Mouse (Mus musculus) spleen, embryonic (tissue): ENCODE measurements around the gene Rflnb.
"Not testable (repeated sequence)": the region's sequence is repeated elsewhere in the genome, so short reads cannot be mapped to it uniquely, and the experiment has no call there.

Source experiments
- CTCF ChIA-PET: fragments of 350-600 bp; sonication (Branson Sonifier 250); formaldehyde crosslinking; loops from one replicate; lab custom pipeline; 2022; lab: Charles Lee

Rflnb gene

DNA sequence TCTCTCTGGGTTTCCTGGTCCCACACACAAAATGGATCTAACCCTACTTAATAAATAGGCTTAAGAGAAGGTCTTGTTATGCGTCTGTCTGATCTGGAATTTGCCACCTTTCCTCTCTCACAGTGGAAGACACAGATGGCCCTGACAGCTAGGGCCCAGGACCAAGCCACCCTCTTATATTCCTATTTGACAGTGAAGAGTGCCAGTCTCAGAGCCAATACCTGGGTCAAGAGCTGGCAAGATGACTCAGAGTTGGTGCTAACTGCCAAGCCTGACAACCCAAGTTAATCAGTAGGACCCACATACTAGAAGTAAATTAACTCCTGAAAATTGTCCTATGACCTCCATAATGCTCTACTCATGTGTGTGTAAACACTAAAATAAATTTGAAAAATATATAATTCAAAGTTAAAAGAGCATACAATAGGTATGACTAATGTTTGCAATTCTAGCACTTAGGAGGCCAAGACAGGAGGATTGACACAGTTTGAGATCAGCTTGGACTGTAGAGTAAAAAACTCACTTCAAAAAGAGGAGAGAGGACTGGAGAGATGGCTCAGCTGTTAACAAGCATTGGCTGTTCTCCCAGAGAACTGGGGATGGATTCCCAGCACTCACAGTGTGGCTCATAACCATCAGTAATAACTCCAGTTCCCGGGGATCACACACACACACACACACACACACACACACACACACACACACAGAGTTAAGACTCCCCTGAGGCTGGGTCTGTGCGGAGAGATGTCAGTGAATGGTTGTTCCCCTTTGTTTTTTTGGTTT lies 11.9 kb upstream of the Rflnb start:
- CTCF ChIA-PET = interaction anchor here (0.5 kb wide), 2 partner anchors 72 to 74 kb away, joined by 3 to 5 read pairs; no protein-coding TSS in a partner anchor

DNA sequence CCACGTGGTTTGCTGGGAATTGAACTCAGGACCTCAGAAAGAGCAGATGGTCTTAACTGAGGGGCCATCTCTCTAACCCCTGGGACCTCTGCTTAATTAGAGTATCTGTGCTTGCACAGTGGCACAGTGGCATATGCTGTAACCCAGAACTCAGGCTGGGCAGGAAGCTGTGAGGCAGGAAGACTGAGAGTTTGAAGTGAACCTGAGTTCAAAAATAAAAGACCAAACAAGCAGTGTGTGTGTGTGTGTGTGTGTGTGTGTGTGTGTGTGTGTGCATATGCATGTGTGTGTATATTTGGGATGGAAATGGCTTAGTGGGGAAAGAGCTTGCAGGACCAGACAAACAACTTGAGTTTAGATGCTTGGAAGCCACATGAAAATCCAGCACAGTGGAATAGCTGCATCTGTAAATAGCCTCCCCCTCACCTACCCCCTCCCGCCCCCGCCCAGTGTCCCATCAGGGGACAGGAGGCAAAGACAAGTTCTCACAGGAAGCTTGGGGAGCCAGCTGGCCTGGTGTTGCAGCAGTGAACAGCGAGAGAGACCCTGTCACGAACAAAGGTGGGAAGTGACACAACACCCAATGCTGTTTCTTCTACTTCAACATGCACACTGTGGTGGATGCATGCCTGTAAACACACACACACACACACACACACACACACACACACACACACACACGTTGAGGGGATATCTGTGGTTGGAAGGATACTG lies 10.2 kb upstream of the Rflnb start:
- CTCF ChIA-PET = interaction anchor here (0.6 to 0.8 kb wide), 5 partner anchors 8 to 223 kb away, joined by 3 to 6 read pairs (median 3); no protein-coding TSS in a partner anchor

DNA sequence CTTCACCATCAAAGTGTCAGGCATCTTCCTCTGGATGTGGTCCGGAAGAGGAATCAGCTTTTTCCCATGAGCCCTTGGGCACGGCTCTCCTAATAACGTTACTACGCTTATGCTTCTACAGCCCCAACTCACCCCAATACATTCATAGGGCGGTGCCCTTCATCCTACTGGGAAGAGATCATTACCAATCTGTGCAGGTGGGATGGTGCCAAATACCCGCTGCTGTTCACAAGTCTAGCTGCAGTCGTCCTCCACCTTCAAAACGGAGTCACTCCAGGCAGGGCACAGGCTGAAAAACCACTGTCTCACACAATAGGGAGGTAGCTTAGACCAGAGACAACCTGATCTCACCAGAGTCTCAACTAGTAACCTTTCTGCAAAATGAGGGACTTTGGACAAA lies 7.6 kb upstream of the Rflnb start:
- CTCF ChIA-PET = interaction anchor here (0.7 kb wide), 1 partner anchor 287 kb away, joined by 3 read pairs; no protein-coding TSS in a partner anchor

DNA sequence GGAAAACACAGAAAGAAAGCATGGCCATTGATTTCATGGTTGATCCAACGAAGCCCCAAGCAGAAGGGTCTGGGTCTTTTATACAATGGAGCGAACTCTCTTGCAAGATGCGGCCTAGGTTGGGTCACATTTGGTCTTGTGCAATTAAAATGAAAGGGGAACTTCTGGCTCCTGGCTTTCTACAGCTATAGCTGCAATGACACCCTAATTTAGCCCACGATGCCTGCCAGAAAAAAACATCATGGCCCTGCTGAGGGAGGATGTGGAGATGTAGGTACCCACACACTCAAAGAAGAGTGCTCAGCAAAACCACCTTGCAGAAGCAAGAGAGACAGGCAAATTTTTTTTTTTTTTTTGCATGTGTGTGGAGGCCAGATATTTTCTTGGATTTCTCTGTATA lies 6.3 kb upstream of the Rflnb start:
- CTCF ChIA-PET = no interaction called here

DNA sequence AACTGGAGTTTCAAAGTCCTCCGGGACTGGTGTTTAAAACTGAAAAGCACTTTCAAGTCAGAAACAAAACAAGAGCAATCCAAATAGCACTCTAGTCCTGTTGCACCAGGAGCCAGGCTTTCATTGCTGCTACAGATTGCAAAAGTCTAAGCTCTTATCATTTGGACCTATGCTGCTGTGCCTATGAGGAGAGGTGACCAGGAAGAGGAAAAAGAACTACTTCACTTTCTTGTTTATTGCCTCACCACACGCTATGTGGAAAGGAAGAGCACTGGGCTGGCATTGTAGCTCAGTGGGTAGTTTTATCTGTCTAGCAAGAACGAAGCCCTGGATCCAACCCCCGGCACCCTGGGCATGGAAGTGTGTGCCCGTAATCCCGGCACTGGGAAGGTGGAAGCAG lies 5.8 kb upstream of the Rflnb start:
- CTCF ChIA-PET = no interaction called here

DNA sequence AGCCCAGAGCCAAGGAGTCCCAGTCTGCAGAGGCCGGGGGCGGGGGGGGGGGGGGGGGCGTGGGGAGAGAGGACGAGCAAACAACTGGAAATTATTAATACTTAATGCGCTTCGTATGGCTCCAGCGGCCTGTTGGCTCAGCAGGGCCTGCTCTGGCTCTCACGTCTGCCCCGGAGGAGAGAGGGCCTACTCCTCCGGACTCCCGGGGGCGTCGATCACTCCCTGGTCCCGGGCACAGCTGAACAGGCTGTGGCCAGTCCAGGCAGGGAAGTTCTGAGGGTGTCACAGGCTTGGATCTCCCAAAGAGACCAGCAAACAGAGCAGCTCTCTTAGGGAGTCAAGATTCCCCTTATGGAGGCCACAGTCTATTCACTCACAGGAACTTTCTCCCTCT lies 487 bp upstream of the Rflnb start:
- CTCF ChIA-PET = interaction anchor here (0.6 to 0.9 kb wide), 2 partner anchors 26 to 470 kb away, joined by 5 to 18 read pairs; no protein-coding TSS in a partner anchor

DNA sequence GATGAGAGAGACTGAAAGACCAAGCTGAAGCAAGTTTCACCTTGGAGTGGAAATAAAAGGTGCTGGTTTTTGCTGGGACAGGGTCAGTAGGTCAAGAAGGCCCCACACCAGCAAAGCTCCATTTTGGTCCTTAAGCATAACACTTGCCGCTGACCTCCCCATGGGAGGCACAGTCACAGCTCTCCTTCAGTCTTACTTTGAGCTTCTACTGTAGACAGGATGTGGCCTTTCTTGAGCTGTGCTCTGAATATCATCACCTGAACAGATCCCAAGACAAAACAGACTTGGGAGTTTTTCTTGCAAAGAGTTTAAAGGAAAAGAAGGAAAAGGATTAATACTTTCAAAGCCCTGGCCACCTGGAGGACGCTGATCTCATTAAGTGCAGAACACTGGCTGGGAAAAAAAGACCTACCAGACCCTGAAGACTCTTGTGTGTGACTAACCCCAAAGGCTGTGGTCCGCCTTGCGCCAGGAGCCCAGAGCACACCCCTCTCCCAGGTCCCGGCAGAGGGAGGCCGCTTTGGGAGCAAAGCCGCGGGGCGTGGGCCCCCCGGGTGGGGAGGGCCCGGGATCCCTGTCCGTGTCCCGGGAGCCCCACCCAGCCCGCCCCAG lies 949 bp downstream of the Rflnb start:
- CTCF ChIA-PET = no interaction called here

DNA sequence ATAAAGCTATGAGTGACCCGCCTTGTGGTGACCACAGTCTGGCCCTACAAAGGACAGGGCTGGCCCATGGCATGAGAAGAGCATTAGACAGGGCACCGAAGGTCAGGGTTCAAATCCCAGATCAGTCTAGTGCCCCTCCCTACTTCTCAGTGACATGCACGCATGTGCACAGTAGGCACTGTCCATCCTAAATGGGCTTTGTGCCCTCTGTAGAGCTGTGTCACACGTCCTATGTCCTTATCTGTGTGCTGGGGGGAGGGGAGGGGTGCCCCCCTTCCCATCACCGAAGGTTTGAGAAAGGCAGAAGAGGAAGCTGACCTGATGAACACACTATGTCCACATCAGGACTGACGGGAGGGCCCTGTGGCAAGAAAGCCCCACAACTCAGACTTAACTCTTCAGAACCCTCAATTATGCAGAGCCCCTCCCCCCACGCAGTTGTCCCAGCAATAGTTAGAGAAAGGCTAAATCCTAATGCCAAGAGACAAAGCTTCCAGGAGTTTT lies 2.5 kb downstream of the Rflnb start:
- CTCF ChIA-PET = interaction anchor here (0.9 kb wide), 1 partner anchor 12 kb away, joined by 6 read pairs; no protein-coding TSS in a partner anchor

DNA sequence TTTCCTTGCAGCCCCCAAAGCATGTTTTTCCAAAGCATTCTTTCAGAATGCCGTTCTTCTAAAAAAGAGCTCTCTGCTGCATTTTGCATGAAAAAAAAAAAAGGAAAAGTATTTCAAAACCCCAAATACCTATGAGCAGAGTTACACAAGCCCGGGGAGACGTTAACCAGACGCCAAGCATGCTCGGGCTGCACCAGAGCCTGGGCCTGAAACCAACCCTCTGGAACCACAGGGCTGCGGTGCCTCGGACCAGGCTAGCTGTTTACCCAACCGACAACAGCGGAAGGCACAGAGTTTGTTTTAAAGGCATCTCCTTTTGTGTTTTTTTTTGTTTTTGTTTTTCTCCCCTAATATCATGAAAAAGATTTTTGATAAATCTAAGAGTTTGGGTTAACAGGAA lies 6.7 kb downstream of the Rflnb start:
- CTCF ChIA-PET = interaction anchor here (1.0 kb wide), 1 partner anchor 33 kb away, joined by 3 read pairs; no protein-coding TSS in a partner anchor

DNA sequence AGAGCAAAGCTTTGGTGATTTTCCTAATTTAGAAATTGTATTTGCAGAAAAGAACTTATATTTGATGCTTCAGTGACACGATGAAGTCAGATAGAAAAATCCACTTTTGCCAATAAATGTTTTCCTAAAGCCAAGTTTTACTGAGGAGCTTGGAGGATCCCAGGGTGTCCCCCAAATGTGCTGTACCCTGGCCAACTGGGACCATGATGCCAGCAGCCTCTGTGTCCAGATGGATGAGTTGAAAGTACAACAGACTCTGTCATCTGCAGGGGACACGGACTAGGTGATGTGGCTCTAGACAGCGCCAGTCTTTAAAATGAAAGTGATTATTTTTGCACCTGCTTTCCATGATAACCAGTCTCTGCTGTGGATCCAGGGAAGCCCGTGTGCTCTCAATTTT lies 7.7 kb downstream of the Rflnb start:
- CTCF ChIA-PET = no interaction called here

DNA sequence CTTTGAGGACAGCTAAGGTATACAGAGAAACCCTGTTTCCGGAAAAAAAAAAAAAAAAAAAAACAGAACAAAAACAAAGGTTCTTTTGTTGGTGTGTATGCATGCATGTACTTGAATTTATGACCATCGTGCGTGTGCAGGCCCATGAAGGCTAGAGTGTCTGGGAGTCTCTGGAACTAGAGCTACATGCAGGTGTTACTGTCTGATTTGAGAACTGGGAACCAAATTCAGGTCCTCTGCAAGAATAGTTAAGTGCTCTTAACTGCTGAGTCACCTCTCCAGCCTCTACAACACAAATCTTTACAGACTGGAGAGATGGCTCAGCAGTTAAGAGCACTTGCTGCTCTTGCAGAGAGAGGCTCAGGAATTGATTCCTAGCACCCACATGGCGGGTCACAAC lies 11.8 kb downstream of the Rflnb start:
- CTCF ChIA-PET = interaction anchor here (0.7 kb wide), 1 partner anchor 18 kb away, joined by 7 read pairs; no protein-coding TSS in a partner anchor

DNA sequence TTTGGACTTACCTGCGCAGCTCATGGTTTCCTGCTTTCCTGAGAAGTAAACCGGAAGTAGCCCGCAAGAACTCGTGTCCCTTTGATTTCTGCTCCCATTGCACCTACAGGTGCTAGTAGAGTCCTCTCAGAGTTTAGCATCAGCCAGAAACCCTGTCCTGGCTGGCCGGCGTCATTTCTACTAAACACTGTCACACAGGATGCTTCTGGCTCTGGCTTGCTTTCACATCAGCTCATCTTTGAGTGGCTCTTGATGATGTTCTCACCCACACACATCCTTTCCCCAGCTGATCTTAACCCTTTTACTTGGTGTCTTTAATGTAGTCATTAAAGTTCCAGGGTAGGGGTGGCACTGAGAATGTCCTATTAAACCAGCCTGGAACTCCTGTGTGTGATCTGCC lies 12.3 kb downstream of the Rflnb start:
- CTCF ChIA-PET = interaction anchor here (0.5 kb wide), 1 partner anchor 159 kb away, joined by 6 read pairs; no protein-coding TSS in a partner anchor

DNA sequence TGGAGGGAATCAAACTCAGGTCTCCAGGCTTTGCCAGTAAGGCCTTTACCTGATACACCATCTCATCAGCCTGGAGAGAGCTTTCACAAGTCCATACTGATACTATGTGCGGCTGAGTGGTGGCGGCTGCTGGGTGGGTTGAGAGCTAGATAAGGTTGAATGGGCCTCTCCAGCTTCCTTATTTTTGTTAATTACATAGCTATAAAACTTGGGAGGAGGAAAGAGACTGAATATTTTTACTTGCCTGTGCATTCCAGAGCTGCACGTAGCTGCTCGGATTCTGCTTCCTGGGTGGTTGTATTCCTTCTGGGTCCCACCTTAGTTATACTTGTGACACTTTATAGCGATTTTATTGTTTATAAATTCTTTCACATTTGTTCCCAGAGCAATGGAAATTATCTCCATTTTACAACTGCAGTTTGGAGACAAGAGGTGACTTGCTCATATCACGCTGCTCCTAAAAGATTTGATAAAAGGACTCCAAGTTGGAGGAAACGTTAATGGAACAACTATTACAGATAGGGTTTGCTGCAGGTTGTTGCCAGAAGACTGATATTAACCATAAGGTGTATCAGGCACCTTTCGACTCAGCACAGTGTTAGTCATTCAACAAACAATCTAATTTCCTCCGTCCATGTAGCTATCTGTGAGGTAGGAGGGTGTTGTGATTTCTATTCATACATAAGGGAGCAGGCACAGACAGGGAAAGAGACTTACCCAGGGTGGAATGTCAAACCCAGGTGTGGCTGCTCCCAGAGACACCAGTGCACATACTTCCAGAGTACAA lies 16.6 kb downstream of the Rflnb start:
- CTCF ChIA-PET = interaction anchor here (0.6 kb wide), 1 partner anchor 525 kb away, joined by 3 read pairs; no protein-coding TSS in a partner anchor

DNA sequence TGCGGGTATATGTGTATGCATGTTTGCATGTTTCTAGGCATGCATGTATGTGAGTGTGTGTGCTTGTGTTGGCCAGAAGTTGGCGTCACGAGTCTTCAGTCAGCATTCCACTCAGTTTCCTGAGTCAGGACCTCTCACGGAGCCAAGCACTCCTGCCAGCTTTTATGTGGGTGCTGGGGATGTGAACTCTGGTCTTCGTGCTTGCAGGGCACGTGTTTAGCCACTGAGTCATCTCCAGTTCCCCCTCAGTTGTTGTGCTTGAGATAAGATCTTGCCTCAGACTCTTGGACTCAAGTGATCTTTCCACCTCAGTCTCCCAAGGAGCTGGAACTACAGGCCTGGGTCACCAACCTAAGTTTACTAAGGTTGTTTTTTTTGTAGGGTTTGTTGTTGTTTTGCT lies 18.5 kb downstream of the Rflnb start:
- CTCF ChIA-PET = no interaction called here

DNA sequence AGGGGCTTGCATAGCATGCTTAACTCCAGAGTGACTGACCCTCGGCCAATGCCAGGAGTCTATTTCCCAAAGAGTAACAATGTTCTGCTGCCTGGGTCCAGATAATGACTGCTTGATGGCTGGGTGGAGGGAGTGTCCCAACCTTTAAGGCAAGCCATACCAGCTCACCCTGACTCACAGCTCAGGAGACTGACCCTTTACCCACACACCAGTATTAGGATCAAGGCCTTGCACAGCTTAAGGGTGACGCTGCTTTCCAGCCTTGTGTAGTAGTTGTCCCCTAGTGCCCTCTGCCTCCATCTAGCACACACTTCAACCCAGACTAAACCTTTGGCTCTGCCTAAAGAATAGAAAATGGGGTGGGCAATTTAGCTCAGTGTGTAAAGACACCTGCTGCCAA lies 19.4 kb downstream of the Rflnb start:
- CTCF ChIA-PET = no interaction called here

DNA sequence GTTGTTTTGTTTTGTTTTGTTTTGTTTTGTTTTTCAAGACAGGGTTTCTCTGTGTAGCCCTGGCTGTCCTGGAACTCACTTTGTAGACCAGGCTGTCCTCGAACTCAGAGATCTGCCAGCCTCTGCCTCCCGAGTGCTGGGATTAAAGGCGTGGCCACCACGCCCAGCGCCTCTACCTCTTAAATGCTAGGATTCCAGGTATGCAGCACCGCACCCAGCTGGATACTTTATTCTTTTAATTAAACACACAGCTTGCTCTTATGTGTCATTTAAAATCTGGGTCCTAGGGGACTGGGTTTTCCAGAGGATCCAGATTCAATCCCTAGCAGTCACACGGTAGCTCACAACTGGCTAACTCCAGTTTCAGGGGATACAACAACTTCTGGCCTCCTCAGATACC lies 23.3 kb downstream of the Rflnb start:
- CTCF ChIA-PET = not testable (repeated sequence)

DNA sequence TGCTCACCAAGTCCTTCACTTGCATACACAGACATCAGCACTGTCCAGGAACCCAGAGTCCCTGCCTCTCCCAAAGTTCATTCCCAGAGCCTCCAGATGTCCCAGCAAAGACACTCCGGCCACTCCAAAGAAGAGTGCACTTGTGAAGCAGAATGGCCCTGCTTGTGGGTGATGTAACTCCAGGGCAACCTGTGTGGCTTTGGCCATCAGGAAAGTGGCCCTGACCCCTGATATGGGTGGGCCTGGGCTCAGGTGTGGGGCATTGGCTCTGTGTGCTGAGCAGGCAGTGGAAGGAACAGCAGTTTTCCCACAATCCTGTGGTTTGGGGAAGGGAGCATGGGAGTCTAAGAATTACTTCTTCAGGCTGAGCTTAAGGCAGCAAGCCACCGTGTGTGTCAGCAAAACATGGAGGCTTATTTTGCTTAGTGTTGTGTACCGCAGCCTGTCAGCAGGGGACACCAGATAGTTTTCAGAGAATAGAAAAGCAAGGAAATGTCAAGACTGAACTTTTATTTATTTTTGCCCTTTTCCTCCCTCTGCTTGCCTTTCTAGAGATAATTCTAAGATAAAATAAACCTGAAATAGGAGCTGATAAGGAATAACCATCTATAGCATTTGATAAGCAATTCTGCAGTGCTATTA lies 26.2 kb downstream of the Rflnb start:
- CTCF ChIA-PET = interaction anchor here (0.5 kb wide), 1 partner anchor 23 kb away, joined by 3 read pairs; no protein-coding TSS in a partner anchor

DNA sequence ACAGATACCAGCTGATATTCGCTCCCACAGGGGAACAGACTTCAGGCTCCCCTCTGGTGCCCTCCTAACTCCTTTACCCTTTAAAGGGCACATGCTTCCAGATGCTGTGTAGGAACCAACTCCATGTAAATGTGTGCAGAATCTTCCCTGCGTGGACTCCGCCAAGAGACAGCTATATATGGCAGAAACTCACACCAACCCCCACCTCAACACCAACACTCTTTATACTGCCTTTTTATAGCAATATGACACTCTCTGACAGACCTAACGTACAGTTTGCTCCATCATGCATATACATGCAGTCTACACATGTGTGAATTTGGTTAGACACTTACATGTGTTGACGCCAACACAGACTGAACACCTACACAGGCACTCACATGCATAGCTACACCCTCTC lies 26.9 kb downstream of the Rflnb start:
- CTCF ChIA-PET = no interaction called here

DNA sequence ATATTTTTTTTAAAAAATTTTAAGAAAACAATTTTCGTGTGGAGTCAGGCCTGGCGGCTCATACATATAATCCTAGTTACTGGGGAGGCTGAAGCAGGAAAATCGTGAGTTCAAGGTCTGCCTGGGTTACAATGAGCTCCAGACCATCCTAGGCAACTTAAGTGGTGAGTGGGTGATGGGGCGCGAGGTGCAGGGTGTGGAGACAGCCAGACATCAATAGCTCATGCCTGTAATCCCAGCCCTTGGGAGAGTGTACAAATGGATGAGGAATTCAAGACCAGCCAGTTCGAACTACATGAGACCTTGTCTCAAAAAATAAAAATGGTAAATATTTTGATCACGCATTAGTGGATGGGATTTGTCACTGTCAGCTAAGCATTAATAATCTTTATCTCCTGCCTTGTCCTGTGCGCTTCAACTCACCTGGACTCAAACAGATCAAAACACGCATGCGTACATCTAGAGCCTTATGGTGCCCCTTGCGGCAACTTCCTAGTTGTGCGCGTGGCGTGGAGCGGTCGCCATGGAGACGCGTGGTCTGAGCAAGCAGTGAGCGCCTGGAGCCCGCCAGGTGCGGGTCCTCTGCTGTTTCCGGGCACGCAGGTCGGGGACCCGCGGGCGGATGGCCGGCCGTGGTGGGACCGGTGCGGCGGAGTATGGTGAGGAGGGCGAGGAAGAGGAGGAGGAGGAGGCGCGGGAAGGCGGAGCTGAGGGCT lies 28.0 kb downstream of the Rflnb start, which contains the start of gene 1700016K19Rik:
Gene 1700016K19Rik, plus strand, starts transcription at position 473 of the 716 bp plus-strand sequence.
- CTCF ChIA-PET = interaction anchor here (0.5 to 1.1 kb wide), 4 partner anchors 9 to 593 kb away, joined by 3 to 11 read pairs (median 5); no protein-coding TSS in a partner anchor
